Mouse (Mus musculus) cerebral cortex, adult 2 months (tissue): ENCODE measurements around the gene Cdh9.

Experiments
- WGBS: fragments of 180-500 bp; shearing (Covaris S2); methylation state at CpG from one replicate; pipeline ENCODE4 v1.1.7; 2018; 5-methylcytosine and 5-hydroxymethylcytosine counted together

The Cdh9 gene

DNA sequence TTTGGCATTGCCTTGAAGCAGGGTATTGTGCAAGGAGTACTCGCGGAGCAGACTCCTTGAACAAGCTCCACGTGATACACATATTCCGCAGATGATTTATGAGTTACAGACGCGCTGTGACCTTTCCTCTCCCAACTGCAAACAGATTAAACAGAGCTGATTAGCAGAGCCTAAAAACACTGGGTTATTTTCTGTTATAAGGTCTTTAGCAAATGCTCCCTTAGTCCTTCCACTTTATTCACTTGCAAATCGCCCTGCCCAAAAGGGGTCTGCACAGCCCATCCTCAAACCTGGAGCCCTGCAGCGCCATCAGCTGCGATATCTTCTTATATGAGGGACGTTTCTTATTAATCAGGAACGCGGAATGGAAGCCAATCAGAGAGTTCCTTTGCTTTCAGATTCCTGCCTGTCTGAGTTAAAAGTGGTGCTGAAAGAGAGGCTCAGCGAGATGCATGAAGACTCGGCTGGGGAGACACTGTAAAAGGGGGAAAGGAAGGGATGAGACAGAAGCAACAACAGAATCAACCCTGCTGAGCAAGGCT is at the start of gene Cdh9:
Cdh9 (plus strand) TSS at position 287 of the 542 bp plus-strand sequence.
- WGBS: 2% methylated on average over 14 of the region's 14 CpGs

DNA sequence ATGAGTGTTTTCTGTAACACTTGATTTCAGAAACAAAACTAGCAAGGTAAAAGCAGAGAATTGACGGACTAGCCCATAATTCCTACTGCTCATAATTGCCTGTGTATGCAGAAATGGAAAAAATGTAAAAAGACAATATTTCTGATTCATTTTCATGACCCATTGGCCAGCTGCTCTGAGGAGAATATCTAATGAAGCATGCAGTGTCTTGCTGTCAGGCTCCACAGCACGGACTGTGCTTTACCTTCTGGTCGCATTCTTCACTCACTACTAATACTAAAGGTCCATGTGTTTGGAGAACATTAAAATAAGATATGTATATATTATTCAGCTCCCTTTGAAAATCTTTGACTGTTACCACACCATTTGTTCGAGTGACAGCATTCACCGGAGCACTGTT is 49.5 kb upstream of the Cdh9 start:
- 83% methylated on average over 5 of the region's 5 CpGs for WGBS

- WGBS: 86% methylated on average over 3 of the region's 3 CpGs
Measured at GRCm38 (mm10) chr15:16699821-16700220, 28.7 kb upstream of the Cdh9 start.

GRCm38 (mm10) chr15:16702340-16702739 is 26.2 kb upstream of the Cdh9 start:
- 70% methylated on average over 1 of the region's 1 CpGs for WGBS

- WGBS: 65% methylated on average over 4 of the region's 4 CpGs
Measured at GRCm38 (mm10) chr15:16739088-16739487, 10.5 kb downstream of the Cdh9 start.

DNA sequence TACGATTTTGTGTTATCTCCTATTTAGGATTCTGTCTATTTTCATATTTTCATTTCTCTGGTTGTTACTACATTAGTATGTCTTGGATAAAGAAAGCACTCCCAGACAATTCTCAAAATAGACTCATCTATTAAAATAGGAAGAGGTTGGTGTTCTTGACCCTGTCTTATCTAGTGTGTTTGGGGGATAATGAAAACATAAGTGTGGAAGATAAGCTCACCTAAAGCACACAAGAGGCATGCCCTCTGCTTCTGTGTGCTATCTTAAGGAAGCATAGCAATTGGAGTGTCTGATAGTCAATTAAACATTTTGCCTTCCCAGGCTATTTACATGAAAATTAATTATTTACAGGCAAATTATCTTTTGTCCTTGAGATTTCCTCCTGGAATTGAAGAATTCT is 18.1 kb downstream of the Cdh9 start:
- 80% methylated on average over 1 of the region's 1 CpGs for WGBS

GRCm38 (mm10) chr15:16763252-16763651 is 34.7 kb downstream of the Cdh9 start:
- 53% methylated on average over 3 of the region's 3 CpGs for WGBS

GRCm38 (mm10) chr15:16784575-16784974 is 56.0 kb downstream of the Cdh9 start:
- 51% methylated on average over 1 of the region's 1 CpGs for WGBS

GRCm38 (mm10) chr15:16792857-16793256 is 64.3 kb downstream of the Cdh9 start:
- WGBS: 57% methylated on average over 3 of the region's 3 CpGs

DNA sequence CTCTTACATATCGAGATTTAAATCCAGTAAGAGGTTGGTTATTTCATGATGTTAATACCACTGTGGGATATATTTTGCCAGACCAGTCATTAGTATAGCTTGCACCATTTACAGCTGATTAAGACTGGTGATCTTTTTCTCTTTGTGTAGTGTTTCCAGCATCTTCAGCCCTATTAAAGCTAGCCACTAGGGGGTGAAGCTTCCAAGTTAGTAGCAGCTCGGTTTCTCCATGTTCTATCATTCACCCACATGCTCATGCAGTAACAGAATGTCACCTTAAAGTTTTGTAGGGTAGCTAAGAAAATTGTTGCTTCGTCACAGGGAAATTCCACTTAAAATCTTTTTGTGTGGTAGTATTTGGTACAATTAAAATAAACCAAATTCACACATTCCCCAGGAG is 82.2 kb downstream of the Cdh9 start:
- WGBS: 47% methylated on average over 3 of the region's 3 CpGs

- 73% methylated on average over 1 of the region's 1 CpGs for WGBS
Measured at GRCm38 (mm10) chr15:16814035-16814434, 85.5 kb downstream of the Cdh9 start.

- 82% methylated on average over 1 of the region's 1 CpGs for WGBS
Measured at GRCm38 (mm10) chr15:16834761-16835160, 106.2 kb downstream of the Cdh9 start.

DNA sequence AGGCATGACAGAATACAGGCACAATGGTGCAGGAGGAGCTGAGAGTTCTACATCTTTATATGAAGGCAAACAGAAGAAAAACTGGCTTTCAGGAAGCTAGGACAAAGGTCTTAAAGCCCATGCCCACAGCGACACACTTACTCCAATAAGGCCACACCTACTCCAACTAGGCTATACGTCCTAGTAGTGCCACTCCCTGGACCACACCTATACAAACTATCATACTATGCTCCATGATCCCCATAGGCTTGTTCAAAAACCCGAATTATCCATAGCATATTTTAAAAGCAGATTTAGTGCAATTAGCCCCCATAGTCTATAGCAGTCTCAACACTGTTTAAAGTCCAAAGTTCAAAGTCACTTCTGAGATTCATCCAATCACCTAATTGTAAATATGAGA is 154.0 kb downstream of the Cdh9 start:
- 84% methylated on average over 3 of the region's 3 CpGs for WGBS

DNA sequence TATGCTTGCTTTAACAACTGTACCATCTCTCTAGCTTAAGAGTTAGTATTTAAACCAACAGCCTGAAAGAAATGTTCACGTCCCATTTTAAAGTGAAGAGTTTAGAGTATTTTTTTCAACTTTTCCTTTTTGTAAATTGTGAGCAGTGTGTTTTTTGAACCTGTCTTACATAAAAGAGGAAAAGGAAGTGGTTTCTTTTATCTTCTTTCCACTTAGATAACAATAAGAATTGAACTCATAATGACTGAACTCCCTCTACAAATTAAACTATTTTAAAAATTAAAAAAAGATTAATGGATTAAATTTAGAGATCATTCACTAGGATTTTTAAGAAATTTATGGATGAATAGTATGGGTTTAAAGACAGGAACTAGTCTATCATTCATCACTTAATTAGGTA is 168.1 kb downstream of the Cdh9 start:
- WGBS: 69% methylated on average over 1 of the region's 1 CpGs
